Mouse (Mus musculus) heart, embryonic 14.5 days (tissue): ENCODE measurements around the gene Eif1ad. TPM values are rescaled to one million over a fixed set of nuclear protein-coding genes. Genes with fewer than 3 reads are reported as not detected.

Source experiments
- ATAC-seq: fragments of 200-750 bp; cut with Nextera tagmentation; 2 replicates; pipeline ENCODE4 v1.8.0; 2017; ENCODE audit warnings: low read depth, moderate TSS enrichment; ENCODE audit not compliant: insufficient number of reproducible peaks, insufficient read depth, low FRiP score
- H3K27ac ChIP-seq, 2 experiments: fragments of 200-500 bp in 1 of 2; fragments of 300-500 bp in 1 of 2; sonication (generic) in 1 of 2; replicated peaks in 1 of 2; 2 replicates each; pipeline ENCODE4 v1.5.1; 2012 to 2014; ENCODE audit warnings: low read depth in 2 of 2, low read length in 2 of 2, control low read depth in 1 of 2, mild to moderate bottlenecking in 1 of 2, mixed read lengths in 1 of 2; ENCODE audit not compliant: control insufficient read depth in 1 of 2, insufficient read depth in 1 of 2
- H3K27me3 ChIP-seq: fragments of 300-500 bp; sonication (generic); 2 replicates; pipeline ENCODE4 v1.6.1; 2014; ENCODE audit warnings: mild to moderate bottlenecking, low read length, control low read depth; ENCODE audit not compliant: control insufficient read depth, insufficient read depth
- H3K36me3 ChIP-seq: fragments of 300-500 bp; sonication (generic); 2 replicates; pipeline ENCODE4 v1.6.1; 2014; ENCODE audit warnings: mild to moderate bottlenecking, control low read depth, low read length, mixed read lengths; ENCODE audit not compliant: control insufficient read depth, insufficient read depth
- H3K4me1 ChIP-seq, 2 experiments: fragments of 200-500 bp in 1 of 2; fragments of 300-500 bp in 1 of 2; sonication (generic) in 1 of 2; 2 replicates each; pipeline ENCODE4 v1.6.1; 2012 to 2014; ENCODE audit warnings: low read length in 2 of 2, control low read depth in 1 of 2, mixed read lengths in 1 of 2; ENCODE audit not compliant: control insufficient read depth in 2 of 2, insufficient read depth in 2 of 2
- H3K4me2 ChIP-seq: fragments of 300-500 bp; sonication (generic); 2 replicates; pipeline ENCODE4 v1.6.1; 2014; ENCODE audit warnings: mild to moderate bottlenecking, low read length
- H3K4me3 ChIP-seq, 2 experiments: fragments of 200-500 bp in 1 of 2; fragments of 300-500 bp in 1 of 2; sonication (generic) in 1 of 2; 2 replicates each; pipeline ENCODE4 v1.5.1; 2012 to 2014; ENCODE audit warnings: low read length in 2 of 2, mild to moderate bottlenecking in 2 of 2, control low read depth in 1 of 2, low read depth in 1 of 2, moderate library complexity in 1 of 2; ENCODE audit not compliant: control insufficient read depth in 1 of 2, insufficient read depth in 1 of 2
- H3K9ac ChIP-seq: fragments of 300-500 bp; sonication (generic); 2 replicates; pipeline ENCODE4 v1.6.1; 2014; ENCODE audit warnings: mild to moderate bottlenecking, low read length
- H3K9me3 ChIP-seq: fragments of 300-500 bp; sonication (generic); 2 replicates; pipeline ENCODE4 v1.6.1; 2016; ENCODE audit warnings: low read length, control low read depth; ENCODE audit not compliant: control insufficient read depth
- WGBS: fragments of 180-500 bp; shearing (Covaris S2); extraction: QIAGEN DNeasy Blood & Tissue Kit; methylation state at CpG from one replicate; pipeline ENCODE4 v1.1.7; 2014; 5-methylcytosine and 5-hydroxymethylcytosine counted together
- polyA plus RNA-seq: library from polyadenylated mRNA; unstranded; fragments of >200 nt; fragmentation: Nextera tagmentation; extraction: Ambion mirVana; gene quantifications from 2 replicates; pipeline ENCODE4 v1.2.1, GENCODE M21; 2014

Gene Eif1ad
- 37.4 and 42.1 TPM in 2 replicates for polyA plus RNA-seq

DNA sequence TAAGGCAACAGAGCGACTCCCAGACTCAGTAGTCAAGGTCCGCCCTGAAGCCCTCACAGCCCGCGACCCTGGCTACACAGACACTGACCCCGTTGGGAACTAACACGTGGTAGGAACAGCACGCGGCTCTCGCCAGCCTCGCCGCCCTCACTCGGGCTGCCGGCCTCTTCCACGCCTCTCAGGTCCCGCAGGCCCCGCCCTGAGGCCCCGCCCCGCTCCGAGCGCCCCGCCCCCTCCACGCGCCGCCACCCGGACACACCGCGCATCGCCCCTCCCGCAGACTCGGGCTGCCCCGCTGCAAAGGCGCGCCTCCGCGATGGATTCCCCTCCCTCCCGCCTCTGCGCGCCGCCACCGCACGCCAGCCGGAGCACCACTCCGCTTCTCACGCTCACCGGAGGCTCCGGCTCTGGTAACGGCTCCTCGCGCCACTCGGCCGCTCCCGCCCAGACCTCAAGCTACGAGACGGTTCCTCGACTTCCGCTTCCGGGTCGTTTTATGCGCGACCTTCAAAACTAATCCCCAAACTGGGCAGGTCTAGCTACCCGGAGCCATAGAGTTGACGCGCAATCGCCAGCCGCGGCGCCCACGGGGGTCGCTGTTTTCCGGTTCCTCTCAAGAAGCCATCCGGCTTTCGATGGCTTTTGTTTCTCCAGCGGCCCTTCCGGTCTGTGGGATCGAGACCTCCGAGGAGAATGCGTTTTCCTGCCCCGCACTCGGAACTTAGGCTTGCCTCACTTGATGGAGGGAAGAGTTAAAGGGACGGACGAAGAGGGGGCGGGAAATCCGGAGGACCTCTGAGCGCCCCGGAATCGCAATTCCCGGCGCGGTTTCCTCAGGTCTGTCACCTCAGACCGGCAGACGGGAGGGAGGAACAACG is at the start of gene Eif1ad:
Eif1ad (plus strand) TSS at position 567 of the 878 bp plus-strand sequence.
- under 1% methylated on average over 89 of the region's 92 CpGs for WGBS
- H3K36me3 ChIP-seq, result peaks cover 56% of the 10 kb centered on the region
- peak within 1 kb of the TSS; percentile 64 to 98 for H3K4me3 ChIP-seq
- H3K27ac ChIP-seq, result peak within 1 kb of the TSS; percentile 97
- H3K27me3 ChIP-seq, result no peaks in the 10 kb centered on the region
- peak within 1 kb of the TSS; percentile 95 for H3K9ac ChIP-seq
- H3K4me1 ChIP-seq, result peaks cover 9 to 20% of the 10 kb centered on the region in 2 experiments
- H3K4me2 ChIP-seq, result peak within 1 kb of the TSS; percentile 95
- ATAC-seq, result peak; percentile 90
- H3K9me3 ChIP-seq, result no peaks in the 10 kb centered on the region

DNA sequence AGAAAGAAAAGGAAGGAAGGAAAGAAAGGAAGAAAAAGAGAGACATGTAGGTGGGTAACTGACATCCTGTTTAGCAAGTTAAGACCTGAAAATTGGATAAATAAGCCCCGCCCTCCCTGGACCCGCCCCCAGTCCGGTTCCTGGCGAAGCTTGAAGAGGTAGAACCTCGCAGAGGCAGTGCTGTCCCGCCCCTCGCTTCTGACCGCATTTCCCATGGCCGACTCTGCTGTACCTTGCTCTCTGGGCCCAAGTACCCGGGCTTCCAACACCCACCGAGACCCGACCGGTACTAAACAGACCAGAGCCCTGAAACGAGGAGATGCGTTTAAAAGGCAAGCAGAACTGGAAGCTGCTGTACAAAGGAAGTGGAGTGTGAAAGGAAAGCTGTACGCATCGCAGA is 42.7 kb upstream of the Eif1ad start:
- no peak overlapping the region for H3K27ac ChIP-seq
- no peaks in the 10 kb centered on the region for H3K9me3 ChIP-seq
- no peak overlapping the region for H3K9ac ChIP-seq
- ATAC-seq, result no peak
- WGBS, result 52% methylated on average over 17 of the region's 17 CpGs
- H3K27me3 ChIP-seq, result no peaks in the 10 kb centered on the region
- no peak overlapping the region for H3K4me2 ChIP-seq
- H3K4me3 ChIP-seq, result no peak overlapping the region
- H3K4me1 ChIP-seq, result no peaks in the 10 kb centered on the region
- no peaks in the 10 kb centered on the region for H3K36me3 ChIP-seq

DNA sequence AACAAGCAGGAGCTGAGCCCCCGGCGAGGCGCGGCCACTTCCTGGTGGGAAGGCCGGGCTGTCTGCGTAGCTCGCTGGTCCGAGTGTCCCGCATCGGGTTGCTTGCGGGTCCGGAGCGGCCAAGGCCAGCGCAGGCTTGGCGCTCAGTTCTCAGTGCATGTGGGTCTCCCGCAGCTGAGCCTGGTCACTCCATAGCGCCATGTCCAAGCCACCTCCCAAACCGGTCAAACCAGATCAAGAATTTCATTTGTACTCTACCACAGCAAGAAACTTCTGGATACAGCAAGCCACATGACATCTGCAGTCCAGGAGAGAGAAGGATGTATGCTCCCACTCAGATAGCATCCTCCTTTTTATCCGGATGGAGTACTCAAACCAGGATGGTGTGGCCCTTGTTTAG is 38.6 kb upstream of the Eif1ad start:
- ATAC-seq, result no peak
- Histone ChIP-seq H3K9me3 (no peaks in the 10 kb centered on the region), H3K9ac (no peak overlapping the region), H3K4me1 (no peaks in the 10 kb centered on the region), H3K27me3 (no peaks in the 10 kb centered on the region), H3K36me3 (no peaks in the 10 kb centered on the region), H3K4me3 (no peak overlapping the region), H3K4me2 (no peak overlapping the region), H3K27ac (no peak overlapping the region)
- WGBS, result 69% methylated on average over 19 of the region's 19 CpGs

DNA sequence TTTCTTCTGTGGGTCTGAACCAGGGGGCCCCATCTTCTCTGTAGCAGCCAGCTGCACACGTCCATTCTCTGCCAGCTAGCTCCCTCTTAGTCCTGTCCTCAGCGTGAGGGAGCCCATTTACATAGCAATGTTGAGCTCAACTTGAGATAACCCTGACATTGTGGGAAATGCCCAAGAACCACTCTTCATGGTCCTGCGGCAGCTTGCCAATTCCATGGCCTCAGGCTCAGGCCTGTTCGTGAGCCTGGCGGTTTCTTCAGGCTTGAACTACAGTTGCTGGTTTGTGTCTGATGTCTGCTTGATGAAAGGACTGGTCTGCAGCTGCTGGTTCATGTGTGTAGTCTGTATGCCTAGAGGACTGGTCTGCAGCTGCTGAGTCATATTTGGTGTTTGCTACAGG is 31.8 kb upstream of the Eif1ad start:
- Histone ChIP-seq H3K36me3 (no peaks in the 10 kb centered on the region), H3K4me1 (peaks cover 6 to 7% of the 10 kb centered on the region in 2 experiments; a peak in 3 of 4 replicates), H3K27ac (peak overlapping the region; percentile 40 to 52; a peak in 3 of 4 replicates), H3K27me3 (no peaks in the 10 kb centered on the region), H3K4me3 (no peak overlapping the region), H3K9me3 (no peaks in the 10 kb centered on the region), H3K9ac (no peak overlapping the region), H3K4me2 (no peak overlapping the region)
- WGBS, result 31% methylated on average over 5 of the region's 5 CpGs
- peak; percentile 42; the same call in 1 of the 2 replicates for ATAC-seq

DNA sequence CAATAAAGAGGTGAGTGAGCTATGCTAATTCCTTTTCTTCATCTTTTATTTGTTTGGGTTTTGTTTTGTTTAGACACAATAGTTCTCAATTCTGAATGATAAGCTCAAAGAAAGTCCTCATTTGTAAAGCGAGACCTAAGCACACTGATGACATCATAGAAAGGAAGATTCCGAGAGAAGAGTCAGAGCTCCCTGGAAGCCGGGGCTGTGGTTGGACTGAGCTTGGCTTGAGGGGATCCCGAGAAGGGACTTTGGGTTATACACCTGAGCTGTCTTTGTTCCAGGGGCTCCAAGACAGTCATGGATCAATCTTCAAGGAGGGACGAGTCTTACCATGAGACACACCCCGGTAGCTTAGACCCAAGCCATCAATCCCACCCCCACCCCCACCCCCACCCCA is 31.1 kb upstream of the Eif1ad start, which contains the start of gene Catsper1:
Catsper1 (plus strand) TSS at position 301 of the 400 bp plus-strand sequence.
- no peaks in the 10 kb centered on the region for H3K27me3 ChIP-seq
- peaks cover 6 to 7% of the 10 kb centered on the region in 2 experiments; a peak in 3 of 4 replicates for H3K4me1 ChIP-seq
- H3K9ac ChIP-seq, result no peak within 1 kb of the TSS
- H3K27ac ChIP-seq, result peak within 1 kb of the TSS; percentile 40 to 52; a peak in 3 of 4 replicates
- 90% methylated on average over 6 of the region's 6 CpGs for WGBS
- no peaks in the 10 kb centered on the region for H3K36me3 ChIP-seq
- no peak within 1 kb of the TSS for H3K4me2 ChIP-seq
- H3K4me3 ChIP-seq, result no peak within 1 kb of the TSS
- no peak for ATAC-seq
- H3K9me3 ChIP-seq, result no peaks in the 10 kb centered on the region

DNA sequence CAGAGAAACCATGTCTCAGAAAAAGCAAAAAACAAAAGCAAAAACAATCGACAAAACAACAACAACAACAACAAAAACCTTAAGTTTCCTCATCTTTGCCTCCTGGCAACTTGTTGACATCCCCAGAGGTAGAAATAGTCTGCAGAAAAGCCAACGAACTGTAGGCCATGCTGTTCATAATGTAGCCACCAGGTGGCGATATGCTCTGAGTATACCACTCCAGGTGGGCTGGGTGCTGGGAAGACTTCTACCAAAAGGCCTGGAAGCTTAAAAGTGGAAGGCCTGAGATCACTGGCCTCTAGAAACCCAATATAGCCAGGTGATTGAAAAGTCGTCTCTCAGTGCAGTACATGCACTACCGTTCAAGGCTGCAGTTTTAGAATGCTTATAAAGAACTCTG is 28.6 kb upstream of the Eif1ad start:
- ATAC-seq, result no peak
- no peaks in the 10 kb centered on the region for H3K36me3 ChIP-seq
- no peak overlapping the region for H3K9ac ChIP-seq
- H3K4me1 ChIP-seq, result peaks cover 6 to 7% of the 10 kb centered on the region in 2 experiments; a peak in 3 of 4 replicates
- H3K4me3 ChIP-seq, result no peak overlapping the region
- H3K4me2 ChIP-seq, result no peak overlapping the region
- WGBS, result 16% methylated on average over 5 of the region's 5 CpGs
- H3K27ac ChIP-seq, result no peak overlapping the region
- H3K27me3 ChIP-seq, result no peaks in the 10 kb centered on the region
- H3K9me3 ChIP-seq, result no peaks in the 10 kb centered on the region

DNA sequence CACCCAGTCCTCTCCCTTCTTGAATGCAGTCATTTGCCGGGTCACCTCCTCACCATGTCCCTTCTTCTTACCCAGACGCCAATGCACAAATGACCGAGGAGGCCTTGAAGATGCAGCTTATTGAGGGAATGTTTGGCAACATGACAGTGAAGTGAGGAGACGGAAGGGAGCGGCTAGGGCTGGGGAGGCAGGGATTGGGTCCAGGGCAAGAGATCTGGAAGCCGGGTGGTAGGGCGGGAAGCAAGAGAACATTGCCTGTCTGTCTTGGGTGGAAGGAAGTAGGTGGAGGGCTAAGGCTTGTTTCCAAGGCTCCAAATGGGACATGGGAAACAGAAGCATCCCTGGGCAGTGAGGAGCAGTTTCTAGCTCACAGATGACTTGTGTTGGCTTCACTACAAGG is 25.2 kb upstream of the Eif1ad start:
- Histone ChIP-seq H3K4me2 (no peak overlapping the region), H3K9me3 (no peaks in the 10 kb centered on the region), H3K36me3 (no peaks in the 10 kb centered on the region), H3K27me3 (no peaks in the 10 kb centered on the region), H3K4me1 (peaks cover 0 to 6% of the 10 kb centered on the region in 2 experiments; a peak in 2 of 4 replicates), H3K9ac (no peak overlapping the region), H3K27ac (no peak overlapping the region), H3K4me3 (no peak overlapping the region)
- WGBS, result 84% methylated on average over 7 of the region's 7 CpGs
- ATAC-seq, result no peak
